Mouse (Mus musculus) forebrain, embryonic 16.5 days (tissue): ENCODE measurements around the gene Mybbp1a. TPM values are rescaled to one million over a fixed set of nuclear protein-coding genes. Genes with fewer than 3 reads are reported as not detected.

Experiments
- polyA plus RNA-seq: library from polyadenylated mRNA; unstranded; fragments of >200 nt; fragmentation: Nextera tagmentation; extraction: Ambion mirVana; gene quantifications from 2 replicates; pipeline ENCODE4 v1.2.1, GENCODE M21; 2015

The Mybbp1a gene
- polyA plus RNA-seq, 1 experiment from 2014 or later = 98.2 TPM

Other genes starting within 250 kb of the Mybbp1a start
- 1.6 TPM in 2 replicates for gene Gm43951, start 234.5 kb upstream of the Mybbp1a start, polyA plus RNA-seq
- 23.6 and 24.3 TPM in 2 replicates for gene 4933427D14Rik, start 233.9 kb upstream of the Mybbp1a start, polyA plus RNA-seq
- gene Txndc17, start 233.8 kb upstream of the Mybbp1a start, polyA plus RNA-seq = 131 and 138 TPM in 2 replicates
- gene Med31, start 225.8 kb upstream of the Mybbp1a start, polyA plus RNA-seq = 61.1 and 67.8 TPM in 2 replicates
- 0.35 and 0.65 TPM in 2 replicates for gene Slc13a5, start 174.1 kb upstream of the Mybbp1a start, polyA plus RNA-seq
- gene Xaf1, start 139.7 kb upstream of the Mybbp1a start, polyA plus RNA-seq = 1.2 and 1.7 TPM in 2 replicates
- gene Fbxo39, start 126.9 kb upstream of the Mybbp1a start, polyA plus RNA-seq = not detected in 2 replicates
- 8.0 and 9.1 TPM in 2 replicates for gene Tekt1, start 78.9 kb upstream of the Mybbp1a start, polyA plus RNA-seq
- 4.5 and 8.0 TPM in 2 replicates for gene Smtnl2, start 29.6 kb upstream of the Mybbp1a start, polyA plus RNA-seq
- gene Ggt6, start 5.8 kb upstream of the Mybbp1a start, polyA plus RNA-seq = not detected in 2 replicates
- gene Spns2, start 48.5 kb downstream of the Mybbp1a start, polyA plus RNA-seq = 6.6 and 9.3 TPM in 2 replicates
- not detected in 2 replicates for gene Spns3, start 109.2 kb downstream of the Mybbp1a start, polyA plus RNA-seq
- 112 and 117 TPM in 2 replicates for gene Ube2g1, start 165.9 kb downstream of the Mybbp1a start, polyA plus RNA-seq
- 32.6 and 34.8 TPM in 2 replicates for gene Ankfy1, start 248.7 kb downstream of the Mybbp1a start, polyA plus RNA-seq